ENCODE assay signal across 10 mouse cellular contexts in the genomic region with DNA sequence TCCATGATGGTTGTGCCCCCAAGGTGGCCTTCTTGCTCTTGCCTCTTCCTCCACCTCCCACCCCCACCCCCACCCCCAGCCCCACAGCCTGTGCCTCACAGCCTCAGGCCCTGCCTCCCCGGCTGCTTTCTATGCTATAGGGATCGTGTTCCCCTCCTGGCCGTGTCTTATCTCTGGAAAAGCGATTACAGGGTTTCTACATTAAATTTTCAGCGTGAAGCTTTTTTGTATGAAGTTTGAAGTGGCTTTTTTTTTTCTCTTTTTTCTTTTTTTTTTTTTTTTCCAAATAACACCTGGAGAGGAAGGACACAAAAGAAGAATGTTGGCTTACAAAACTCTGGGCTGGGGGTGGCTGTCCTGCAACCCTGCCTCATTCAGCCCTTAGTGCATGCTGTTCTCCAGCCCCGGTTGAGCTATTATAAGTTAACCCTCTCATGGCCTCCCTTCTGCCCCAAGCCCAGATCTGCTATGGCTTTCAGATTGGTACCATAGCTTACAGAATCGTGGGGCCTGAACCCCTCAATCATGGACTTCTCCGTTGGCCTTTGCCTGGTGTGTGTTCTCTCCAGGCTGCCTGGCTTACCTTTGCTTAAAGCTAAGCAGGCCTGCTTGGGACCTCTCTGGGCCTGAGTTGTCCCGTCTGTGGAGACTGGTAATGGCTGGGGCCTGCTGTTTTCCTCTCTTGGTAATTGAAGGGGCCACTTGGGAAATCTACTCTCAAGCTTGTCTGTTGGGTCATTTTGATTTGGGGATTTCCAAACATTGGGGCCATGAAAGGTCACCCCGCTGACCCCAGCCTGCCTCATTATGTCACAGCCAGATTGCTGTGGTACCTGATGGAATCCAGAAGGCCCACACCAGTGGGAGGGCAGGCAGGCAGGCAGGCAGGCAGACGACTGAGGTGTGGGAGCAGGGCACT. TPM values are rescaled to one million over a fixed set of nuclear protein-coding genes. Genes with fewer than 3 reads are reported as not detected.
DNase-seq lines count a peak whose midpoint lies in the region; ATAC-seq and TF ChIP-seq lines count a peak whose summit lies in the region.
"Had no signal": no experiment of that assay in that cellular context is flagged by ENCODE, and none has a peak within 500 bp of the region (broad histone marks: within the 10 kb centered on the region; RNA-seq: fewer than 3 reads in every experiment).

No protein-coding gene starts in this region.

- no peaks in the 10 kb centered on the region for H3K36me3 ChIP-seq in heart, embryonic 12.5 days
- H3K36me3 ChIP-seq in lung, embryonic 15.5 days = no peaks in the 10 kb centered on the region
- H3K36me3 ChIP-seq in embryonic facial prominence, embryonic 15.5 days = no peaks in the 10 kb centered on the region
- H3K36me3 ChIP-seq in liver, postnatal 0 days (replicated peaks; ENCODE audit: insufficient read depth, low read length) = no peaks in the 10 kb centered on the region

- 16% methylated on average over 11 of the region's 11 CpGs for WGBS in heart, embryonic 12.5 days
- 25% methylated on average over 11 of the region's 11 CpGs for WGBS in lung, embryonic 15.5 days
- WGBS in lung, adult 2 months = 59% methylated on average over 11 of the region's 11 CpGs
- 17% methylated on average over 11 of the region's 11 CpGs for WGBS in embryonic facial prominence, embryonic 15.5 days
- WGBS in liver, postnatal 0 days (ENCODE audit: insufficient replicate concordance) = 45% methylated on average over 11 of the region's 11 CpGs

- ATAC-seq in heart, embryonic 12.5 days (ENCODE audit: insufficient number of reproducible peaks, low FRiP score) = peak; percentile 13; the same call in 1 of the 2 replicates
- peak; percentile 20; the same call in 1 of the 2 replicates for ATAC-seq in lung, embryonic 15.5 days (ENCODE audit: borderline replicate concordance, extremely low read depth, low FRiP score, low TSS enrichment)
- no peak for ATAC-seq in embryonic facial prominence, embryonic 15.5 days (ENCODE audit: insufficient number of reproducible peaks, low FRiP score, low TSS enrichment, low read depth)
- peak; percentile 46; the same call in 1 of the 2 replicates for ATAC-seq in liver, postnatal 0 days
- ATAC-seq in megakaryocyte progenitor cell, adult 5-6 weeks (replicated peaks; ENCODE audit: poor library complexity) = no peak

- TF ChIP-seq POLR2A in lung, adult 2 months (IDR thresholded peaks at IDR 0.05; ENCODE audit: borderline replicate concordance, extremely low read depth, low read depth, low read length) = no peak

- peak overlapping the region; percentile 48; the same call in 1 of the 2 replicates for H3K9ac ChIP-seq in heart, embryonic 12.5 days
- H3K9ac ChIP-seq in lung, embryonic 15.5 days = 0 out of 2 replicates have a peak overlapping the region, but pooled peaks have one; percentile 14
- no peak overlapping the region for H3K9ac ChIP-seq in embryonic facial prominence, embryonic 15.5 days
- H3K9ac ChIP-seq in liver, postnatal 0 days (replicated peaks) = no peak overlapping the region

- H3K4me1 ChIP-seq in heart, embryonic 12.5 days (replicated peaks) = peaks cover 81% of the 10 kb centered on the region
- H3K4me1 ChIP-seq in lung, embryonic 15.5 days = peaks cover 41% of the 10 kb centered on the region
- H3K4me1 ChIP-seq in lung, adult 2 months (ENCODE audit: control insufficient read depth, insufficient read depth, low read length) = no peaks in the 10 kb centered on the region
- peaks cover 42% of the 10 kb centered on the region for H3K4me1 ChIP-seq in embryonic facial prominence, embryonic 15.5 days
- peaks cover 27% of the 10 kb centered on the region for H3K4me1 ChIP-seq in liver, postnatal 0 days (ENCODE audit: insufficient read depth)

- peak overlapping the region; percentile 94 for H3K27ac ChIP-seq in heart, embryonic 12.5 days (ENCODE audit: poor library complexity, severe bottlenecking)
- peak overlapping the region; percentile 95 for H3K27ac ChIP-seq in lung, embryonic 15.5 days
- H3K27ac ChIP-seq in embryonic facial prominence, embryonic 15.5 days (replicated peaks) = peak overlapping the region; percentile 89
- peak overlapping the region; percentile 46 for H3K27ac ChIP-seq in liver, postnatal 0 days (ENCODE audit: low read depth)

- H3K9me3 ChIP-seq in heart, embryonic 12.5 days (replicated peaks) = no peaks in the 10 kb centered on the region
- no peaks in the 10 kb centered on the region for H3K9me3 ChIP-seq in lung, embryonic 15.5 days
- no peaks in the 10 kb centered on the region for H3K9me3 ChIP-seq in embryonic facial prominence, embryonic 15.5 days (replicated peaks)
- H3K9me3 ChIP-seq in liver, postnatal 0 days (ENCODE audit: low read length) = no peaks in the 10 kb centered on the region

- H3K4me3 ChIP-seq in heart, embryonic 12.5 days = no peak overlapping the region
- no peak overlapping the region for H3K4me3 ChIP-seq in lung, embryonic 15.5 days
- H3K4me3 ChIP-seq in lung, adult 2 months (replicated peaks; ENCODE audit: extremely low read depth, low read depth, low read length) = no peak overlapping the region
- H3K4me3 ChIP-seq in embryonic facial prominence, embryonic 15.5 days (replicated peaks) = no peak overlapping the region
- no peak overlapping the region for H3K4me3 ChIP-seq in liver, postnatal 0 days (ENCODE audit: low read depth, low read length)

- TF ChIP-seq EP300 in liver, postnatal 0 days (IDR thresholded peaks at IDR 0.05; ENCODE audit: low read depth) = no peak

- DNase-seq in heart, adult 11 months = no peak
- DNase-seq in lung, adult 2 months = no peak
- no peak for DNase-seq in liver, postnatal 0 days
- no peak for DNase-seq in frontal cortex, adult 2 months (ENCODE audit: extremely low spot score in 1 of 2, low spot score in 1 of 2)
- DNase-seq: kidney, postnatal 14 days had no signal

- H3K4me2 ChIP-seq in heart, embryonic 12.5 days = 0 out of 2 replicates have a peak overlapping the region, but pooled peaks have one; percentile 20
- H3K4me2 ChIP-seq in lung, embryonic 15.5 days = no peak overlapping the region
- no peak overlapping the region for H3K4me2 ChIP-seq in embryonic facial prominence, embryonic 15.5 days (replicated peaks)
- no peak overlapping the region for H3K4me2 ChIP-seq in liver, postnatal 0 days (ENCODE audit: low read depth, low read length)

- no peak for TF ChIP-seq CTCF in lung, adult 2 months (IDR thresholded peaks at IDR 0.05; ENCODE audit: insufficient read depth, low read length)
- TF ChIP-seq CTCF in liver, postnatal 0 days (IDR thresholded peaks at IDR 0.05; ENCODE audit: low read depth) = no peak

- H3K27me3 ChIP-seq in heart, embryonic 12.5 days (replicated peaks) = no peaks in the 10 kb centered on the region
- no peaks in the 10 kb centered on the region for H3K27me3 ChIP-seq in lung, embryonic 15.5 days
- H3K27me3 ChIP-seq in embryonic facial prominence, embryonic 15.5 days = no peaks in the 10 kb centered on the region
- H3K27me3 ChIP-seq in liver, postnatal 0 days (ENCODE audit: insufficient read depth, low read length) = no peaks in the 10 kb centered on the region

RNA-seq across cellular contexts. Expression of gene Mrpl23, which starts 21.2 kb away (rescaled TPM):
- polyA plus RNA-seq in heart, embryonic 12.5 days (2016; fragmentation: Nextera tagmentation; extraction: Ambion mirVana) = 12.0 and 15.2 TPM in 2 replicates
- 22.8 and 28.3 TPM in 2 replicates for polyA plus RNA-seq in lung, embryonic 15.5 days (2015; fragmentation: Nextera tagmentation; extraction: Ambion mirVana)
- polyA plus RNA-seq in lung, adult 2 months (2012; rRNA removed) = 8.0 and 10.3 TPM in 2 replicates
- polyA plus RNA-seq in embryonic facial prominence, embryonic 15.5 days (2015; fragmentation: Nextera tagmentation; extraction: Ambion mirVana) = 28.5 and 32.7 TPM in 2 replicates
- polyA plus RNA-seq in liver, postnatal 0 days (2015; fragmentation: Nextera tagmentation; extraction: Ambion mirVana) = 18.7 and 19.3 TPM in 2 replicates
- 81.6 and 81.9 TPM in 2 replicates for polyA plus RNA-seq in frontal cortex, adult 2 months (2012; rRNA removed)
- 10.4 and 11.8 TPM in 2 replicates for total RNA-seq in megakaryocyte progenitor cell, adult 5-6 weeks (2015)
- total RNA-seq in megakaryocyte progenitor cell, adult 5-6 weeks (2017) = 45.9 and 63.4 TPM in 2 replicates

RNA-seq across cellular contexts. Expression of gene Tnnt3, which starts 55.0 kb away (rescaled TPM):
- polyA plus RNA-seq in heart, embryonic 12.5 days (2016; fragmentation: Nextera tagmentation; extraction: Ambion mirVana) = 6.4 and 9.3 TPM in 2 replicates
- 2.5 and 5.1 TPM in 2 replicates for polyA plus RNA-seq in lung, embryonic 15.5 days (2015; fragmentation: Nextera tagmentation; extraction: Ambion mirVana)
- polyA plus RNA-seq in lung, adult 2 months (2012; rRNA removed) = 4.1 and 64.7 TPM in 2 replicates
- 167 and 228 TPM in 2 replicates for polyA plus RNA-seq in embryonic facial prominence, embryonic 15.5 days (2015; fragmentation: Nextera tagmentation; extraction: Ambion mirVana)
- 3.6 and 72.5 TPM in 2 replicates for polyA plus RNA-seq in liver, postnatal 0 days (2015; fragmentation: Nextera tagmentation; extraction: Ambion mirVana)
- polyA plus RNA-seq in frontal cortex, adult 2 months (2012; rRNA removed) = 0.50 and 1.8 TPM in 2 replicates
- total RNA-seq in megakaryocyte progenitor cell, adult 5-6 weeks (2015) = 0.20 TPM in 1 of 2 replicates, not detected in the other
- total RNA-seq in megakaryocyte progenitor cell, adult 5-6 weeks (2017) = not detected in 2 replicates
- total RNA-seq: left cerebral cortex, postnatal 10 days had no signal

Comparison
In these comparisons a context has a peak if more than half of its experiments do, and no peak if none do; other contexts are left out.
1. ATAC-seq: peak in heart, embryonic 12.5 days (single experiment), lung, embryonic 15.5 days (single experiment) and liver, postnatal 0 days (single experiment); none in embryonic facial prominence, embryonic 15.5 days (single experiment) and megakaryocyte progenitor cell, adult 5-6 weeks (single experiment).
2. H3K9ac ChIP-seq: peak in heart, embryonic 12.5 days (single experiment) and lung, embryonic 15.5 days (single experiment); none in embryonic facial prominence, embryonic 15.5 days (single experiment) and liver, postnatal 0 days (single experiment).
3. Peak in every context shown above with its lines, with median percentiles within 50 percentile points of each other: H3K27ac ChIP-seq.